Mouse (Mus musculus) layer of hippocampus, postnatal 14 days (tissue): ENCODE data around the gene Rdh7. TPM values are rescaled to one million over a fixed set of nuclear protein-coding genes. Genes with fewer than 3 reads are reported as not detected.

Experiments used
- total RNA-seq, 2 experiments: library from RNA; stranded (reverse); gene quantifications; 2 replicates each; pipeline ENCODE4 v1.2.3; 2021

Rdh7 gene
- total RNA-seq, 2 experiments from 2014 or later = not detected

Other genes with a start within 250 kb of the Rdh7 start
- 1 to 10 TPM; 6.1 to 6.2 TPM for gene Stat6, start 245.8 kb downstream of the Rdh7 start, total RNA-seq
- gene Nemp1, start 221.9 kb downstream of the Rdh7 start, total RNA-seq = 1 to 10 TPM; 3.5 to 5.7 TPM
- gene Nab2, start 220.2 kb downstream of the Rdh7 start, total RNA-seq = 10 to 100 TPM; 33.3 to 36.9 TPM
- under 1 TPM; 0.48 to 0.76 TPM for gene Myo1a, start 183.6 kb downstream of the Rdh7 start, total RNA-seq
- gene Tac2, start 164.3 kb downstream of the Rdh7 start, total RNA-seq = 1 to 10 TPM; 5.2 to 6.3 TPM
- 1 to 10 TPM; 9.1 to 9.5 TPM for gene Zbtb39, start 149.3 kb downstream of the Rdh7 start, total RNA-seq
- 1 to 10 TPM; 1.6 TPM for gene Gpr182, start 137.1 kb downstream of the Rdh7 start, total RNA-seq
- gene Rdh1, start 129.1 kb downstream of the Rdh7 start, total RNA-seq = under 1 TPM; 0.09 to 0.24 TPM
- under 1 TPM; 0.25 to 0.76 TPM for gene Rdh16f1, start 129.0 kb downstream of the Rdh7 start, total RNA-seq
- gene Rdh9, start 112.4 kb downstream of the Rdh7 start, total RNA-seq = not detected
- gene Rdh16, start 87.7 kb downstream of the Rdh7 start, total RNA-seq = under 1 TPM; 0.12 to 0.21 TPM
- not detected for gene Rdh19, start 38.9 kb downstream of the Rdh7 start, total RNA-seq
- not detected for gene Rdh16f2, start 22.3 kb downstream of the Rdh7 start, total RNA-seq
- under 1 TPM in 1 of 2 experiments, not detected in 1; 0.12 TPM for gene Sdr9c7, start 9.7 kb upstream of the Rdh7 start, total RNA-seq
- gene Hsd17b6, start 118.8 kb upstream of the Rdh7 start, total RNA-seq = not detected
- 1 to 10 TPM; 5.4 to 6.6 TPM for gene Prim1, start 126.4 kb upstream of the Rdh7 start, total RNA-seq
- 100 to 1,000 TPM; 321 to 339 TPM for gene Naca, start 146.8 kb upstream of the Rdh7 start, total RNA-seq
- 100 to 1,000 TPM; 138 to 149 TPM for gene Ptges3, start 170.1 kb upstream of the Rdh7 start, total RNA-seq
- gene Atp5b, start 194.5 kb upstream of the Rdh7 start, total RNA-seq = 1,000 to 10,000 TPM; 1,880 to 1,915 TPM
- 10 to 100 TPM; 35.1 to 36.8 TPM for gene Baz2a, start 202.8 kb upstream of the Rdh7 start, total RNA-seq